Mouse (Mus musculus) heart, adult 2 months (tissue): Measurements from ENCODE around the gene Tfap2d.

Experiments
- CTCF ChIP-seq: fragments of 200-600 bp; IDR thresholded peaks from 2 replicates; pipeline ENCODE4 v1.8.1; 2022; ENCODE audit warnings: antibody characterized with exemption, mild to moderate bottlenecking, moderate library complexity
- POLR2A ChIP-seq: fragments of 200-500 bp; IDR thresholded peaks from 2 replicates; pipeline ENCODE4 v1.6.1; 2011; ENCODE audit warnings: mild to moderate bottlenecking, low read depth, low read length, control low read depth; ENCODE audit not compliant: insufficient read depth

DNA sequence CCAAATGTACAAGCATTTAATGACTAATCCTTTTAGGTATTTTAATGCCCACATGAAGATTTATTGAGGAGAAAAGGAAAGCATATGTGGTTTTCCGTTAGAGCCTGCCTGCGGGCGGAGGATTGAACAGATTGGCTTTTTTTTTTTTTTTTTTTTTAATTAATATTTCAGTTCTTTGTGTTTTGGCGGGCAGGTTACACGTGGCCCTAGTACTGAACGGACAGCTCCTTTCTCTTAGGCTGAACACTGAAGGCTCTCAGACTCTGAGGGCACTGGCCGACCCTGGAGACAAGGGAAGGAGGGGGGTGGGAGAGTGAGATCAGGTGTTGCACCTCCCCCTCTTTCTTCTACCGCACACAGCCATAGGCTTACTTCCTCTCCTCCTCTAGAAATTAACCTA, 14.7 kb upstream of the Tfap2d start:
- TF ChIP-seq CTCF = no peak
- TF ChIP-seq POLR2A = no peak
